Mouse (Mus musculus) MEL (cell line): ENCODE results near the gene Ppfia4. TPM values are rescaled to one million over a fixed set of nuclear protein-coding genes. Genes with fewer than 3 reads are reported as not detected.

Experiments
- DNase-seq: peaks from one replicate; pipeline ENCODE4 v3.0.0; 2011; ENCODE audit warnings: low read depth, low spot score
- H3K27ac ChIP-seq: 2 replicates; pipeline ENCODE4 v1.5.1; 2012; ENCODE audit warnings: low read depth, mild to moderate bottlenecking, control low read depth, low read length, moderate library complexity; ENCODE audit not compliant: control insufficient read depth
- H3K27me3 ChIP-seq, 2 experiments: fragments of 150-350 bp in 1 of 2; sonication (generic) in 1 of 2; 2 replicates each; pipeline ENCODE4 v1.6.1; 2012; ENCODE audit warnings: low read length in 2 of 2, mild to moderate bottlenecking in 2 of 2, improper control_type of control experiment in 1 of 2, moderate library complexity in 1 of 2; ENCODE audit not compliant: insufficient read depth in 2 of 2, control insufficient read depth in 1 of 2
- H3K36me3 ChIP-seq, 2 experiments: 2 replicates each; pipeline ENCODE4 v1.6.1; 2012 to 2014; ENCODE audit warnings: low read length in 2 of 2, improper control_type of control experiment in 1 of 2, inconsistent platforms in 1 of 2, mild to moderate bottlenecking in 1 of 2; ENCODE audit not compliant: insufficient read depth in 2 of 2, control insufficient read depth in 1 of 2
- H3K4me1 ChIP-seq, 2 experiments: fragments of 150-350 bp in 1 of 2; sonication (generic) in 1 of 2; 2 replicates each; pipeline ENCODE4 v1.6.1; 2012; ENCODE audit warnings: low read length in 2 of 2, improper control_type of control experiment in 1 of 2, mild to moderate bottlenecking in 1 of 2; ENCODE audit not compliant: insufficient read depth in 2 of 2, control insufficient read depth in 1 of 2
- H3K4me3 ChIP-seq, 2 experiments: fragments of 150-350 bp in 1 of 2; sonication (generic) in 1 of 2; 2 replicates each; pipeline ENCODE4 v1.5.1; 2012; ENCODE audit warnings: low read depth in 2 of 2, low read length in 2 of 2, mild to moderate bottlenecking in 2 of 2, moderate library complexity in 2 of 2, control low read depth in 1 of 2, improper control_type of control experiment in 1 of 2; ENCODE audit not compliant: control insufficient read depth in 1 of 2, insufficient read depth in 1 of 2
- H3K79me2 ChIP-seq: 2 replicates; pipeline ENCODE4 v1.6.1; 2012; ENCODE audit warnings: mild to moderate bottlenecking, low read length, moderate library complexity; ENCODE audit not compliant: control insufficient read depth, poor library complexity, insufficient read depth
- H3K9ac ChIP-seq: 2 replicates; pipeline ENCODE4 v1.6.1; 2012; ENCODE audit warnings: low read depth, mild to moderate bottlenecking, control low read depth, low read length, moderate library complexity; ENCODE audit not compliant: control insufficient read depth, poor library complexity, severe bottlenecking
- H3K9me3 ChIP-seq: fragments of 150-350 bp; sonication (generic); replicated peaks from 2 replicates; pipeline ENCODE4 v1.6.1; 2012; ENCODE audit warnings: mild to moderate bottlenecking, low read length, improper control_type of control experiment, moderate library complexity; ENCODE audit not compliant: insufficient read depth
- BHLHE40 ChIP-seq: IDR thresholded peaks from 2 replicates; pipeline ENCODE4 v1.6.1; 2012; ENCODE audit warnings: low read depth, mild to moderate bottlenecking, inconsistent platforms, low read length, improper control_type of control experiment, borderline replicate concordance
- CHD2 ChIP-seq: IDR thresholded peaks from 2 replicates; pipeline ENCODE4 v1.6.1; 2011; ENCODE audit warnings: low read length, improper control_type of control experiment
- CTCF ChIP-seq, 3 experiments: IDR thresholded peaks in 2 of 3; conservative IDR thresholded peaks in 1 of 3; 2 replicates each; pipeline ENCODE4 v1.5.1; 2011 to 2012; ENCODE audit warnings: low read length in 3 of 3, low read depth in 2 of 3, mild to moderate bottlenecking in 2 of 3, improper control_type of control experiment in 1 of 3, inconsistent platforms in 1 of 3, mixed read lengths in 1 of 3, moderate library complexity in 1 of 3; ENCODE audit not compliant: control insufficient read depth in 1 of 3, insufficient read depth in 1 of 3, poor library complexity in 1 of 3, severe bottlenecking in 1 of 3
- ELF1 ChIP-seq: IDR thresholded peaks from 2 replicates; pipeline ENCODE4 v1.6.1; 2014; ENCODE audit warnings: low read depth, mild to moderate bottlenecking, inconsistent platforms, low read length, improper control_type of control experiment, moderate library complexity
- EP300 ChIP-seq, 2 experiments: IDR thresholded peaks; 2 replicates each; pipeline ENCODE4 v1.6.1; 2011; ENCODE audit warnings: improper control_type of control experiment in 2 of 2, low read length in 2 of 2, low read depth in 1 of 2, mild to moderate bottlenecking in 1 of 2
- GATA1 ChIP-seq: IDR thresholded peaks from 2 replicates; pipeline ENCODE4 v1.6.1; 2011; ENCODE audit warnings: low read depth, low read length, improper control_type of control experiment
- HCFC1 ChIP-seq: IDR thresholded peaks from 2 replicates; pipeline ENCODE4 v1.6.1; 2012; ENCODE audit warnings: low read depth, mild to moderate bottlenecking, inconsistent platforms, low read length, improper control_type of control experiment, moderate library complexity
- JUND ChIP-seq: IDR thresholded peaks from 2 replicates; pipeline ENCODE4 v1.6.1; 2011; ENCODE audit warnings: low read depth, mild to moderate bottlenecking, improper control_type of control experiment, low read length
- KAT2A ChIP-seq: conservative IDR thresholded peaks from 2 replicates; pipeline ENCODE4 v1.6.1; 2012; ENCODE audit warnings: low read depth, low read length, improper control_type of control experiment, inconsistent platforms
- MAFK ChIP-seq: IDR thresholded peaks from 2 replicates; pipeline ENCODE4 v1.6.1; 2011; ENCODE audit warnings: low read depth, mild to moderate bottlenecking, low read length, improper control_type of control experiment, borderline replicate concordance
- MAZ ChIP-seq: IDR thresholded peaks from 2 replicates; pipeline ENCODE4 v1.6.1; 2012; ENCODE audit warnings: low read depth, mild to moderate bottlenecking, inconsistent platforms, low read length, improper control_type of control experiment
- NELFE ChIP-seq: IDR thresholded peaks from 2 replicates; pipeline ENCODE4 v1.6.1; 2011; ENCODE audit warnings: low read depth, low read length, improper control_type of control experiment
- NRF1 ChIP-seq: IDR thresholded peaks from 2 replicates; pipeline ENCODE4 v1.6.1; 2014; ENCODE audit warnings: low read depth, mild to moderate bottlenecking, inconsistent platforms, low read length, improper control_type of control experiment, moderate library complexity; ENCODE audit not compliant: poor library complexity, insufficient read depth, severe bottlenecking
- POLR2A ChIP-seq, 2 experiments: IDR thresholded peaks; 2 replicates each; pipeline ENCODE4 v1.6.1; 2011 to 2012; ENCODE audit warnings: low read length in 2 of 2, mild to moderate bottlenecking in 2 of 2, control low read depth in 1 of 2, improper control_type of control experiment in 1 of 2, low read depth in 1 of 2, moderate library complexity in 1 of 2; ENCODE audit not compliant: control insufficient read depth in 1 of 2, insufficient read depth in 1 of 2, poor library complexity in 1 of 2
- POLR2AphosphoS2 ChIP-seq: IDR thresholded peaks from 2 replicates; pipeline ENCODE4 v1.6.1; 2011; ENCODE audit warnings: low read length, improper control_type of control experiment
- RAD21 ChIP-seq: IDR thresholded peaks from 2 replicates; pipeline ENCODE4 v1.6.1; 2011; ENCODE audit warnings: mild to moderate bottlenecking, low read depth, low read length, improper control_type of control experiment
- RCOR1 ChIP-seq: IDR thresholded peaks from 2 replicates; pipeline ENCODE4 v1.6.1; 2012; ENCODE audit warnings: low read depth, mild to moderate bottlenecking, inconsistent platforms, low read length, improper control_type of control experiment
- SIN3A ChIP-seq: IDR thresholded peaks from 2 replicates; pipeline ENCODE4 v1.6.1; 2012; ENCODE audit warnings: low read length, improper control_type of control experiment, inconsistent platforms
- SMC3 ChIP-seq: IDR thresholded peaks from 2 replicates; pipeline ENCODE4 v1.6.1; 2011; ENCODE audit warnings: low read depth, low read length, improper control_type of control experiment
- TAL1 ChIP-seq: IDR thresholded peaks from 2 replicates; pipeline ENCODE4 v1.6.1; 2012; ENCODE audit warnings: mild to moderate bottlenecking, inconsistent platforms, low read length, moderate library complexity, mixed read lengths
- TBP ChIP-seq: IDR thresholded peaks from 2 replicates; pipeline ENCODE4 v1.8.0; 2011; ENCODE audit warnings: low read depth, low read length, improper control_type of control experiment
- UBTF ChIP-seq: IDR thresholded peaks from 2 replicates; pipeline ENCODE4 v1.6.1; 2012; ENCODE audit warnings: low read depth, mild to moderate bottlenecking, inconsistent platforms, low read length, improper control_type of control experiment, moderate library complexity, borderline replicate concordance; ENCODE audit not compliant: insufficient read depth
- USF1 ChIP-seq: IDR thresholded peaks from 2 replicates; pipeline ENCODE4 v1.6.1; 2014; ENCODE audit warnings: low read depth, mild to moderate bottlenecking, inconsistent platforms, low read length, improper control_type of control experiment, moderate library complexity
- USF2 ChIP-seq, 2 experiments: IDR thresholded peaks; 2 replicates each; pipeline ENCODE4 v1.6.1; 2011 to 2012; ENCODE audit warnings: improper control_type of control experiment in 2 of 2, low read length in 2 of 2, borderline replicate concordance in 1 of 2, inconsistent platforms in 1 of 2, low read depth in 1 of 2, mild to moderate bottlenecking in 1 of 2; ENCODE audit not compliant: insufficient read depth in 1 of 2
- ZC3H11A ChIP-seq: IDR thresholded peaks from 2 replicates; pipeline ENCODE4 v1.6.1; 2012; ENCODE audit warnings: low read depth, mild to moderate bottlenecking, inconsistent platforms, low read length, improper control_type of control experiment
- ZNF384 ChIP-seq: IDR thresholded peaks from 2 replicates; pipeline ENCODE4 v1.6.1; 2012; ENCODE audit warnings: low read depth, mild to moderate bottlenecking, inconsistent platforms, low read length, improper control_type of control experiment
- polyA plus RNA-seq, 2 experiments: library from polyadenylated mRNA; stranded (reverse) in 1 of 2; unstranded in 1 of 2; fragments of >175 nt in 1 of 2; fragments of >200 nt in 1 of 2; gene quantifications; 2 replicates each; pipeline versions ENCODE4 v1.2.1 to v1.2.4; 2012; ENCODE audit warnings: low replicate concordance in 2 of 2, low read depth in 1 of 2; ENCODE audit not compliant: insufficient read length in 2 of 2, insufficient read depth in 1 of 2, missing spikeins in 1 of 2
- total RNA-seq: library from RNA; depleted of rRNA; stranded (reverse); fragments of 300-350 nt; gene quantifications from 2 replicates; pipeline ENCODE4 v1.2.3, GENCODE M21; 2012

The Ppfia4 gene
- total and polyA plus RNA-seq, 3 experiments = 0.11 TPM; not detected in 2

DNA sequence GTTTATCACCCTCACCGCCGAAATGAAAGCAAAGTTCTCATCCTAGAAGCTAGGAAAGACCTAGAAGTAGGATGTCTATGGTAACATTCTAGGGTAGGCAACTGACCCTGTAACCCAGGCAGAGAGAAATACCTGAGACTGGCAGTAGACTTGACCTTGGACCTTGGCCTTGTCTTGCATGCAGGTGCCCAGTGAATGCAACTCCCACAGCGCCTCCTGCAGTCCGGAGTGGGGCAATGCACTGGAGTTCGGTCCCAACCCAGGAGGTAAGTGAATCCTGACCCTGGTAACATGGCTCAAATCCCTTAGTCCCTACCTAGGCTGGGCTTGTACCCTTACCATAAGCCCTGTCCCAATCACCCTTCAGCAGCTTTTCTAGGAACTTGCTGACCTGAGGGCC lies 41.8 kb downstream of the Ppfia4 start:
- TF ChIP-seq RAD21 (peak; percentile 56), ZC3H11A (peak; percentile 52), USF1 (no peak), CTCF (IDR thresholded peaks at IDR 0.05 in 2 of 3, conservative IDR thresholded peaks at IDR 0.05 in 1 of 3; ENCODE audit: control insufficient read depth in 1 of 3, insufficient read depth in 1 of 3, low read depth in 2 of 3, low read length in 3 of 3, poor library complexity in 1 of 3, severe bottlenecking in 1 of 3) (peak; percentile 69 to 87 (median 78)), SMC3 (peak; percentile 65)
- H3K9me3 ChIP-seq = no peaks in the 10 kb centered on the region
- H3K27me3 ChIP-seq = peaks cover 0 to 2% of the 10 kb centered on the region in 2 experiments; a peak in 3 of 4 replicates
- no peaks in the 10 kb centered on the region for H3K4me1 ChIP-seq
- DNase-seq = peak; percentile 32
- H3K79me2 ChIP-seq = no peaks in the 10 kb centered on the region
- no peak overlapping the region for H3K4me3 ChIP-seq
- H3K27ac ChIP-seq = no peak overlapping the region
- H3K9ac ChIP-seq = no peak overlapping the region
- H3K36me3 ChIP-seq = no peaks in the 10 kb centered on the region

DNA sequence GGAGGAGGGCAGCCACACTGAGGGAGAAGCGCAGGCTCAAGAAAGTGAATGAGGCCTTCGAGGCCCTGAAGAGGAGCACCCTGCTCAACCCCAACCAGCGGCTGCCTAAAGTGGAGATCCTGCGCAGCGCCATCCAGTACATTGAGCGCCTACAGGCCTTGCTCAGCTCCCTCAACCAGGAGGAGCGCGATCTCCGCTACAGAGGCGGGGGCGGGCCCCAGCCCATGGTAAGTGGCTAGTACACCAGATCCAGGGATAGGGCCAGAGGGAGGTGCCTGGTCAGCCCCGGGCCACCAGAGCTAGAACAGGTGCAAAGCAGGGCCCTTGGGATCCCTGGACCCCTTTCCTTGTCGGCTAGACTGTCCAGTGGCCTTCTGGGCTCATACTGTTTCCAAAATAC lies 42.4 kb downstream of the Ppfia4 start:
- H3K9ac ChIP-seq = no peak overlapping the region
- no peak for TF ChIP-seq SIN3A
- no peak for TF ChIP-seq UBTF
- no peak for TF ChIP-seq POLR2AphosphoS2
- TF ChIP-seq EP300 (IDR thresholded peaks at IDR 0.05; ENCODE audit: low read depth in 1 of 2, low read length in 2 of 2) = no peak
- no peak for TF ChIP-seq MAFK
- TF ChIP-seq CHD2 = no peak
- no peak for TF ChIP-seq JUND
- TF ChIP-seq ZNF384 = no peak
- no peak for TF ChIP-seq TBP
- TF ChIP-seq NELFE = no peak
- no peak overlapping the region for H3K27ac ChIP-seq
- H3K36me3 ChIP-seq = no peaks in the 10 kb centered on the region
- no peaks in the 10 kb centered on the region for H3K9me3 ChIP-seq
- H3K79me2 ChIP-seq = no peaks in the 10 kb centered on the region
- no peaks in the 10 kb centered on the region for H3K4me1 ChIP-seq
- H3K27me3 ChIP-seq = peaks cover 0 to 2% of the 10 kb centered on the region in 2 experiments; a peak in 2 of 4 replicates
- DNase-seq = no peak
- H3K4me3 ChIP-seq = no peak overlapping the region

DNA sequence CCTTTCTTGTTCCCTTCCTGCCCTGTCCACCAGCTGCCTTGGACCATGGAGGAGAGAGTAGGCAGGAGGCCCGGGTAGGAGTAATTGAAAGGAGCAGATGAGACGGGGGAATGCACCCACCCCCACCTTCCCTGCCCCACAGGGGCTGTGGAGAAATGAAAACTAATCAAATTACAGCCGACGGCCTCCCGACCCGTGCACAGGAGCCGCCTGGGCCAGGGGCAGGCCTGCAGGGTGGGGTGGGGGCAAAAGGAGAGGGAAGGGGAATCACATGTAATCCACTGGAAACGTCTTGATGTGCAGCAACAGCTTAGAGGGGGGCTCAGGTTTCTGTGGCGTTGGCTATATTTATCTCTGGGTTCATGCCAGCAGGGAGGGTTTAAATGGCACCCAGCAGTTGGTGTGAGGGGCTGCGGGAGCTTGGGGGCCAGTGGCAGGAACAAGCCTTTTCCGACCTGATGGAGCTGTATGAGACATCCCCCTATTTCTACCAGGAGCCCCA lies 43.1 kb downstream of the Ppfia4 start, which contains the start of gene Myog:
TSS of gene Myog (plus strand) at position 392 of the 502 bp plus-strand sequence.
- H3K4me3 ChIP-seq = no peak within 1 kb of the TSS
- no peaks in the 10 kb centered on the region for H3K9me3 ChIP-seq
- peaks cover 0 to 2% of the 10 kb centered on the region in 2 experiments; a peak in 2 of 4 replicates for H3K27me3 ChIP-seq
- TF ChIP-seq CHD2 = no peak
- no peak for TF ChIP-seq USF2 (IDR thresholded peaks at IDR 0.05; ENCODE audit: borderline replicate concordance in 1 of 2, insufficient read depth in 1 of 2, low read depth in 1 of 2, low read length in 2 of 2)
- TF ChIP-seq SMC3 = no peak
- TF ChIP-seq TAL1 = no peak
- no peak for TF ChIP-seq RCOR1
- no peak for TF ChIP-seq KAT2A
- no peak for TF ChIP-seq BHLHE40
- no peak for TF ChIP-seq MAZ
- TF ChIP-seq TBP = no peak
- TF ChIP-seq ZC3H11A = no peak
- TF ChIP-seq MAFK = no peak
- TF ChIP-seq GATA1 = no peak
- no peak for TF ChIP-seq UBTF
- TF ChIP-seq NRF1 = no peak
- TF ChIP-seq ELF1 = no peak
- no peak for TF ChIP-seq JUND
- no peak for TF ChIP-seq HCFC1
- no peak for TF ChIP-seq POLR2A (IDR thresholded peaks at IDR 0.05; ENCODE audit: control insufficient read depth in 1 of 2, insufficient read depth in 1 of 2, low read depth in 1 of 2, low read length in 2 of 2, poor library complexity in 1 of 2)
- H3K27ac ChIP-seq = no peak within 1 kb of the TSS
- no peaks in the 10 kb centered on the region for H3K79me2 ChIP-seq
- no peaks in the 10 kb centered on the region for H3K36me3 ChIP-seq
- H3K4me1 ChIP-seq = no peaks in the 10 kb centered on the region
- no peak for DNase-seq
- H3K9ac ChIP-seq = no peak within 1 kb of the TSS
